ENCODE assay signal across 14 mouse cellular contexts in genomic region chr9:21845381-21846080, GRCm38 (mm10). TPM values are rescaled to one million over a fixed set of nuclear protein-coding genes. Genes with fewer than 3 reads are reported as not detected.
DNase-seq lines count a peak whose midpoint lies in the region; ATAC-seq and TF ChIP-seq lines count a peak whose summit lies in the region.
"Had no signal": no experiment of that assay in that cellular context is flagged by ENCODE, and none has a peak within 500 bp of the region (broad histone marks: within the 10 kb centered on the region; RNA-seq: fewer than 3 reads in every experiment).

No protein-coding gene starts in this region.

- whole genome bisulfite sequencing in kidney, postnatal 0 days: 46% methylated on average over 14 of the region's 14 CpGs
- 67% methylated on average over 14 of the region's 14 CpGs for WGBS in midbrain, embryonic 14.5 days

- ATAC-seq in kidney, postnatal 0 days (replicated peaks; ENCODE audit: low FRiP score, low read depth): no peak
- no peak for ATAC-seq in midbrain, embryonic 14.5 days (ENCODE audit: low FRiP score, low TSS enrichment)
- ATAC-seq: forebrain, postnatal 0 days; hindbrain, postnatal 0 days had no signal

- H3K4me2 ChIP-seq in kidney, postnatal 0 days (ENCODE audit: low read length): no peak overlapping the region
- no peak overlapping the region for H3K4me2 ChIP-seq in midbrain, embryonic 14.5 days (ENCODE audit: low read length)

- TF ChIP-seq CTCF in kidney, postnatal 0 days (IDR thresholded peaks at IDR 0.05; ENCODE audit: low read depth): peak; percentile 13; the same call in 1 of the 2 replicates

- H3K4me1 ChIP-seq in kidney, postnatal 0 days (replicated peaks; ENCODE audit: insufficient read depth, low read length): peaks cover 31% of the 10 kb centered on the region; the same call in 1 of the 2 replicates
- 0 out of 2 replicates have a peak, but pooled peaks cover 2% of the 10 kb centered on the region for H3K4me1 ChIP-seq in midbrain, embryonic 14.5 days (ENCODE audit: control insufficient read depth, insufficient read depth, low read length)

- peaks cover 20% of the 10 kb centered on the region; the same call in 1 of the 2 replicates for H3K36me3 ChIP-seq in kidney, postnatal 0 days (ENCODE audit: insufficient read depth, low read length)
- H3K36me3 ChIP-seq in midbrain, embryonic 14.5 days (ENCODE audit: control insufficient read depth, insufficient read depth, low read length): no peaks in the 10 kb centered on the region

- no peaks in the 10 kb centered on the region for H3K27me3 ChIP-seq in kidney, postnatal 0 days (ENCODE audit: insufficient read depth, low read length)
- H3K27me3 ChIP-seq in midbrain, embryonic 14.5 days (ENCODE audit: control insufficient read depth, insufficient read depth, low read length): no peaks in the 10 kb centered on the region

- H3K9me3 ChIP-seq in kidney, postnatal 0 days (replicated peaks; ENCODE audit: low read length): no peaks in the 10 kb centered on the region
- no peaks in the 10 kb centered on the region for H3K9me3 ChIP-seq in midbrain, embryonic 14.5 days (ENCODE audit: control insufficient read depth, low read length)

- no peak overlapping the region for H3K4me3 ChIP-seq in kidney, postnatal 0 days (replicated peaks; ENCODE audit: low read depth, low read length)
- H3K4me3 ChIP-seq in midbrain, embryonic 14.5 days (replicated peaks; ENCODE audit: low read depth, low read length): no peak overlapping the region

- DNase-seq in kidney, adult 18-20 months: peak; percentile 53
- no peak for DNase-seq in kidney, adult 9 months
- DNase-seq in ZHBTc4 (ENCODE audit: low read depth, low spot score): peak; percentile 70
- DNase-seq in kidney, postnatal 0 days (ENCODE audit: low spot score): no peak
- DNase-seq in lung, postnatal 10 days: peak; percentile 64
- DNase-seq in natural killer cell, adult 2 months (ENCODE audit: low spot score in 2 of 2): no peak
- no peak for DNase-seq in testis, postnatal 14 days (ENCODE audit: low spot score)
- no peak for DNase-seq in midbrain, embryonic 14.5 days
- DNase-seq: forebrain, postnatal 0 days; right cerebral cortex, postnatal 25 days; thymus, postnatal 36 days had no signal

- H3K9ac ChIP-seq in kidney, postnatal 0 days (ENCODE audit: low read depth, low read length): no peak overlapping the region
- H3K9ac ChIP-seq in midbrain, embryonic 14.5 days (replicated peaks; ENCODE audit: low read length): no peak overlapping the region
- H3K9ac ChIP-seq: forebrain, postnatal 0 days had no signal

- H3K27ac ChIP-seq in kidney, postnatal 0 days: no peak overlapping the region
- no peak overlapping the region for H3K27ac ChIP-seq in midbrain, embryonic 14.5 days (replicated peaks; ENCODE audit: low read depth, low read length)
- H3K27ac ChIP-seq: hindbrain, postnatal 0 days had no signal

RNA-seq across cellular contexts. Expression of gene Dock6, which starts 6.9 kb away (rescaled TPM):
- 28.3 and 28.7 TPM in 2 replicates for polyA plus RNA-seq in kidney, postnatal 0 days (2015; fragmentation: Nextera tagmentation; extraction: Ambion mirVana)
- polyA plus RNA-seq in midbrain, embryonic 14.5 days (2014; fragmentation: Nextera tagmentation; extraction: Ambion mirVana): 7.2 and 12.7 TPM in 2 replicates

RNA-seq across cellular contexts. Expression of gene Angptl8, which starts 10.2 kb away (rescaled TPM):
- 5.6 and 6.1 TPM in 2 replicates for polyA plus RNA-seq in kidney, postnatal 0 days (2015; fragmentation: Nextera tagmentation; extraction: Ambion mirVana)
- 0.34 TPM in 1 of 2 replicates, not detected in the other for polyA plus RNA-seq in midbrain, embryonic 14.5 days (2014; fragmentation: Nextera tagmentation; extraction: Ambion mirVana)
- polyA plus RNA-seq: brain, embryonic 14.5 days; cortical plate, adult 2 months had no signal

RNA-seq across cellular contexts. Expression of gene Kank2, which starts 47.0 kb away (rescaled TPM):
- polyA plus RNA-seq in kidney, postnatal 0 days (2015; fragmentation: Nextera tagmentation; extraction: Ambion mirVana): 10.1 and 10.3 TPM in 2 replicates
- polyA plus RNA-seq in midbrain, embryonic 14.5 days (2014; fragmentation: Nextera tagmentation; extraction: Ambion mirVana): 0.66 and 2.7 TPM in 2 replicates

Comparison
In these comparisons a context has a peak if more than half of its experiments do, and no peak if none do; other contexts are left out.
1. DNase-seq: peak in kidney, adult 18-20 months (single experiment), ZHBTc4 (single experiment) and lung, postnatal 10 days (single experiment); none in kidney, adult 9 months (single experiment), kidney, postnatal 0 days (single experiment), natural killer cell, adult 2 months (0 of 2), testis, postnatal 14 days (single experiment) and midbrain, embryonic 14.5 days (single experiment).